Mouse (Mus musculus): ENCODE measurements around the gene Hist1h3e.

GRCm38 (mm10) chr13:23537006-23537710, 25.0 kb downstream of the Hist1h3e start:
- no peak for TF ChIP-seq POLR2A (IDR thresholded peaks at IDR 0.05; ENCODE audit: low read depth, low read length)
- no peak for TF ChIP-seq CTCF (IDR thresholded peaks at IDR 0.05; ENCODE audit: extremely low read depth, insufficient read depth, insufficient read length, insufficient replicate concordance)

Data from spleen, adult 2 months (tissue).